Mouse (Mus musculus) kidney, embryonic 14.5 days (tissue): ENCODE data around the gene Syt5. TPM values are rescaled to one million over a fixed set of nuclear protein-coding genes. Genes with fewer than 3 reads are reported as not detected.
"Not testable (repeated sequence)": the region's sequence is repeated elsewhere in the genome, so short reads cannot be mapped to it uniquely, and the experiment has no call there.

ENCODE experiments used
- ATAC-seq: fragments of 200-750 bp; cut with Nextera tagmentation; 2 replicates; pipeline ENCODE4 v1.8.0; 2017; ENCODE audit warnings: moderate number of reproducible peaks, mild to moderate bottlenecking, moderate TSS enrichment, moderate library complexity; ENCODE audit not compliant: low FRiP score, low TSS enrichment
- H3K27ac ChIP-seq: fragments of 300-500 bp; sonication (generic); 2 replicates; pipeline ENCODE4 v1.5.1; 2014; ENCODE audit warnings: low read depth, mild to moderate bottlenecking, low read length, moderate library complexity, mixed read lengths
- H3K27me3 ChIP-seq: fragments of 300-500 bp; sonication (generic); 2 replicates; pipeline ENCODE4 v1.6.1; 2014; ENCODE audit warnings: mild to moderate bottlenecking, low read length; ENCODE audit not compliant: control insufficient read depth, insufficient read depth
- H3K36me3 ChIP-seq: fragments of 300-500 bp; sonication (generic); 2 replicates; pipeline ENCODE4 v1.6.1; 2014; ENCODE audit warnings: low read length, mixed read lengths; ENCODE audit not compliant: control insufficient read depth, insufficient read depth
- H3K4me1 ChIP-seq: fragments of 300-500 bp; sonication (generic); 2 replicates; pipeline ENCODE4 v1.6.1; 2014; ENCODE audit warnings: low read length, mixed read lengths; ENCODE audit not compliant: control insufficient read depth, insufficient read depth
- H3K4me2 ChIP-seq: fragments of 300-500 bp; sonication (generic); replicated peaks from 2 replicates; pipeline ENCODE4 v1.6.1; 2014; ENCODE audit warnings: low read depth, mild to moderate bottlenecking, low read length
- H3K4me3 ChIP-seq: fragments of 300-500 bp; sonication (generic); 2 replicates; pipeline ENCODE4 v1.5.1; 2014; ENCODE audit warnings: mild to moderate bottlenecking, low read length
- H3K9ac ChIP-seq: fragments of 300-500 bp; sonication (generic); 2 replicates; pipeline ENCODE4 v1.6.1; 2014; ENCODE audit warnings: low read depth, mild to moderate bottlenecking, low read length, moderate library complexity
- H3K9me3 ChIP-seq: fragments of 300-500 bp; sonication (generic); 2 replicates; pipeline ENCODE4 v1.6.1; 2016; ENCODE audit warnings: low read length; ENCODE audit not compliant: control insufficient read depth
- WGBS: fragments of 180-500 bp; shearing (Covaris S2); extraction: QIAGEN DNeasy Blood & Tissue Kit; methylation state at CpG from one replicate; pipeline ENCODE4 v1.1.7; 2014; 5-methylcytosine and 5-hydroxymethylcytosine counted together
- polyA plus RNA-seq: library from polyadenylated mRNA; unstranded; fragments of >200 nt; fragmentation: Nextera tagmentation; extraction: Ambion mirVana; gene quantifications from 2 replicates; pipeline ENCODE4 v1.2.1, GENCODE M21; 2014

Gene Syt5
- polyA plus RNA-seq: 5.3 and 5.5 TPM in 2 replicates

DNA sequence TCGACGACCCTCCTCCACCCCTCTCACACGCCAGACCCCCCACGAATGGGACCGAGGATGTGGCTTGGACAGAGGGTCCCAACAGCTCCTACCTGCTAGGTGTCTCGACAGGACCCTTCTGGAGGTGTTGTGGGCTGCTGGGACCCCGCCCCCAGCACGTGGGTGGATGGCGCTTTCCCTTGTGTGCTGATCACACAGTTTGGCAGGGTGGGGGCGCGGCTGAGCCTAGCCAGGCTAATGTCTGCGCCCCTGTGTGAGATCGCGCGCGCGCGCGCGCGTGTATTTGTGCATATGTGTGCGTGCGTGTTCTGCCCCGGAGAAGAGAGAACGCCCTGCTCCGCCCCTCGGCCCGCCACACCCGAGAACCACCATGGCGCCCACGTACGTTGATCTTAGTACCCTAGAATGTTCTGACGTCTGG, at the start of gene Syt5:
Gene Syt5 (minus strand): TSS at position 321 of the 421 bp plus-strand sequence.
- Histone ChIP-seq H3K4me3 (peak within 1 kb of the TSS; percentile 32), H3K27me3 (no peaks in the 10 kb centered on the region; the same call in 1 of the 2 replicates), H3K4me1 (no peaks in the 10 kb centered on the region), H3K27ac (no peak within 1 kb of the TSS), H3K9me3 (no peaks in the 10 kb centered on the region), H3K36me3 (no peaks in the 10 kb centered on the region), H3K9ac (peak within 1 kb of the TSS; percentile 23; the same call in 1 of the 2 replicates), H3K4me2 (peak within 1 kb of the TSS; percentile 62)
- WGBS: 9% methylated on average over 33 of the region's 33 CpGs
- ATAC-seq: peak; percentile 58

DNA sequence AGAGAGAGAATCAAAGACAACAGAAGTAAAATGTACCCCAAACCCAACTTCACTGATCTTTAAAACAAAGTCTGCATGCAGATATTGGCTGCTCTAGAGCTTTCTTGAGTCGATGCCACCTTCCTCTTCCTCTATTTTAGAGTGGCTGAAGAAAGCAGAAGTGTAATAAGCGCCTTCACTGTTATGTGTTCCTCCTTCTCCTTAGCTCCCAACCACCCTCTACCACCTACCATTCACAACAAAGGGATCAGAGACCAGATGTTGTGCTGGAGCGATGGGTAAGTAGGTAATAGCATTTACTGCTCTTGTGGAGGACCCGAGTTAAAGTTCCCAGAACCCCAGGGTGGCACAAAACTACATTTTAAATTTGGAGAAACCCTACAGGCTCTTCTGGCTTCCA, 49.7 kb upstream of the Syt5 start:
- not testable (repeated sequence) for H3K4me2 ChIP-seq, H3K36me3 ChIP-seq, H3K9ac ChIP-seq, ATAC-seq, H3K27ac ChIP-seq, H3K9me3 ChIP-seq, H3K27me3 ChIP-seq, H3K4me3 ChIP-seq, H3K4me1 ChIP-seq
- WGBS: 75% methylated on average over 4 of the region's 4 CpGs

DNA sequence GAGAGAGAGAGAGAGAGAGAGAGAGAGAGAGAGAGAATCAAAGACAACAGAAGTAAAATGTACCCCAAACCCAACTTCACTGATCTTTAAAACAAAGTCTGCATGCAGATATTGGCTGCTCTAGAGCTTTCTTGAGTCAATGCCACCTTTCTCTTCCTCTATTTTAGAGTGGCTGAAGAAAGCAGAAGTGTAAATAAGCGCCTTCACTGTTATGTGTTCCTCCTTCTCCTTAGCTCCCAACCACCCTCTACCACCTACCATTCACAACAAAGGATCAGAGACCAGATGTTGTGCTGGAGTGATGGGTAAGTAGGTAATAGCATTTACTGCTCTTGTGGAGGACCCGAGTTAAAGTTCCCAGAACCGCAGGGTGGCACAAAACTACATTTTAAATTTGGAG, 34.1 kb upstream of the Syt5 start:
- H3K4me3 ChIP-seq, H3K4me1 ChIP-seq, H3K27me3 ChIP-seq, H3K9me3 ChIP-seq, H3K4me2 ChIP-seq, ATAC-seq, H3K9ac ChIP-seq, H3K36me3 ChIP-seq, H3K27ac ChIP-seq: not testable (repeated sequence)
- 76% methylated on average over 3 of the region's 3 CpGs for WGBS

DNA sequence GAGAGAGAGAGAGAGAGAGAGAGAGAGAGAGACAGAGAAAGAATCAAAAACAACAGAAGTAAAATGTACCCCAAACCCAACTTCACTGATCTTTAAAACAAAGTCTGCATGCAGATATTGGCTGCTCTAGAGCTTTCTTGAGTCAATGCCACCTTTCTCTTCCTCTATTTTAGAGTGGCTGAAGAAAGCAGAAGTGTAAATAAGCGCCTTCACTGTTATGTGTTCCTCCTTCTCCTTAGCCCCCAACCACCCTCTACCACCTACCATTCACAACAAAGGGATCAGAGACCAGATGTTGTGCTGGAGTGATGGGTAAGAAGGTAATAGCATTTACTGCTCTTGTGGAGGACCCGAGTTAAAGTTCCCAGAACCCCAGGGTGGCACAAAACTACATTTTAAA, 25.0 kb upstream of the Syt5 start:
- ATAC-seq: not testable (repeated sequence)

DNA sequence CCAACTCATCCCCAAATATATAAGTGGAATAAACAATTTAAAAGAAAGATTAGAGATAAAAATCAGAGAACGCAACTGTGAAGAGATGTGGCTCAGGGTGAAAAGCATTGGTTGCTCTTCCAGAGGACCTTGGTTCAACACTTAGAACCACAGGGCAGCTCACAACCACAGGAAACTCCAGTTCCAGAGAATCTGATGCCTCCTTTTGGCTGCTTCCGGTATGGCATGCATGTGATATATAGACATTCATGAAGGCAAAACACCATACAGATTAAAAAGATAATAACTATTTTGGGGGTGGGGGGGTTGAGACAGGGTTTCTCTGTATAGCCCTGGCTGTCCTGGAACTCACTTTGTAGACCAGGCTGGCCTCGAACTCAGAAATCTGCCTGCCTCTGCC, 15.3 kb upstream of the Syt5 start:
- 92% methylated on average over 3 of the region's 3 CpGs for WGBS

More for the DNA sequence above, 25.0 kb upstream of the Syt5 start:
- H3K36me3 ChIP-seq, H3K27me3 ChIP-seq, H3K4me3 ChIP-seq, H3K9ac ChIP-seq, H3K9me3 ChIP-seq, H3K27ac ChIP-seq, H3K4me2 ChIP-seq, H3K4me1 ChIP-seq: not testable (repeated sequence)
- 64% methylated on average over 1 of the region's 2 CpGs for WGBS

GRCm38 (mm10) chr7:4557167-4557560, 9.8 kb upstream of the Syt5 start:
- no peak overlapping the region for H3K4me2 ChIP-seq
- H3K9ac ChIP-seq: no peak overlapping the region
- no peaks in the 10 kb centered on the region for H3K4me1 ChIP-seq
- H3K27me3 ChIP-seq: no peaks in the 10 kb centered on the region
- no peaks in the 10 kb centered on the region for H3K36me3 ChIP-seq
- 76% methylated on average over 6 of the region's 6 CpGs for WGBS
- H3K4me3 ChIP-seq: no peak overlapping the region
- H3K9me3 ChIP-seq: no peaks in the 10 kb centered on the region
- ATAC-seq: peak; percentile 32; the same call in 1 of the 2 replicates
- no peak overlapping the region for H3K27ac ChIP-seq

More for the DNA sequence above, 15.3 kb upstream of the Syt5 start:
- H3K36me3 ChIP-seq: no peaks in the 10 kb centered on the region
- no peak overlapping the region for H3K4me2 ChIP-seq
- ATAC-seq: no peak
- H3K4me1 ChIP-seq: no peaks in the 10 kb centered on the region
- no peaks in the 10 kb centered on the region for H3K9me3 ChIP-seq
- no peaks in the 10 kb centered on the region for H3K27me3 ChIP-seq
- H3K4me3 ChIP-seq: no peak overlapping the region
- no peak overlapping the region for H3K27ac ChIP-seq
- H3K9ac ChIP-seq: no peak overlapping the region

DNA sequence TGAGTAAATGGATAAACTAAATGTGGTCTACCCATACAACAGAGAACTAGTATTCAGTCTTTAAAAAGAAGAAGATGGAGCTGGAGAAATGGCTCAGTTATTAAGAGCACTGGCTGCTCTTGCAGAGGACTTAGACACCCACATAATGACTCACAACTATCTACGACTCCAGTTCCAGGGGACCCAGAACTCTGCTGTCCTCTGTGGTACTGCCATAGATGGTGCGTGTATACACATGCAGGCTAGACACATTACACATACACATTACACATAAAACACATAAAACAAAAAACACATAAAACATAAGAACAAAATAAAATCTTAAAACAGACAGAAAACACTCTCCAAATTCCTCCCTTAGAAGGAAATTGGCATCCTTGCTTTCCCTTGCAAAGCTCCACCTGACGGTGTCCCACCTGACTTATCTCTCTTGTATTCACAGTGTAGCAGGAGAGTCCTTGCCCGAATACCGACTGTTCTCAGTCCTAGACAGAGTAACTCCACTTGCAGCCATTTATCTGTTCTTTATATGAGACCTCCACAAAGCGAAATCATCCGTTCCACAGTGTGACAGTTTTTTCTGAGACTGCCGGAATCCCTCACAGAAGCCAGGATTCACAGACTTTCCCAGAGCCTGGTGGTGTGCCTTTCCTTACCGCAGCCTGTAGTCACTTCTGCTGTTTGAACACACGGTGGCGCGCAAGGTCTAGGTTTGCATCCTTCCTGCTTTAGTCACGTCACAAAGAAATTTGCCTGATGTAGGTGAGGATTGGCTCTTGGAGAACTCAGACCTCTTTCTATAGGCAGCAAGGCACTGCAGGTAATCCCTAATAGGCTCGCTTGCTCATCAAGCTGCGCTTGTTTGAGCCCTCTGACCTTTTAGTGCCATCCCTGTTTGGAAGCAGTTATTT, 9.2 kb upstream of the Syt5 start:
- Histone ChIP-seq H3K4me1 (no peaks in the 10 kb centered on the region), H3K36me3 (no peaks in the 10 kb centered on the region), H3K27ac (no peak overlapping the region), H3K9me3 (no peaks in the 10 kb centered on the region), H3K4me3 (no peak overlapping the region), H3K27me3 (no peaks in the 10 kb centered on the region), H3K9ac (no peak overlapping the region), H3K4me2 (no peak overlapping the region)
- WGBS: 23% methylated on average over 15 of the region's 15 CpGs
- peak; percentile 93 for ATAC-seq

- H3K4me2 ChIP-seq: peak overlapping the region; percentile 62
- H3K27ac ChIP-seq: no peak overlapping the region
- H3K4me3 ChIP-seq: peak overlapping the region; percentile 32
- 0 out of 2 replicates have a peak overlapping the region, but pooled peaks have one; percentile 23 for H3K9ac ChIP-seq
- no peaks in the 10 kb centered on the region for H3K9me3 ChIP-seq
- no peaks in the 10 kb centered on the region for H3K4me1 ChIP-seq
- 3% methylated on average over 26 of the region's 26 CpGs for WGBS
- peak; percentile 83 for ATAC-seq
- no peaks in the 10 kb centered on the region for H3K36me3 ChIP-seq
- H3K27me3 ChIP-seq: no peaks in the 10 kb centered on the region; the same call in 1 of the 2 replicates
Observed at GRCm38 (mm10) chr7:4546591-4547131, 680 bp downstream of the Syt5 start.

- Histone ChIP-seq H3K9me3 (no peaks in the 10 kb centered on the region), H3K4me3 (no peak overlapping the region), H3K27me3 (no peaks in the 10 kb centered on the region; the same call in 1 of the 2 replicates), H3K9ac (no peak overlapping the region), H3K4me2 (no peak overlapping the region; the same call in 1 of the 2 replicates), H3K36me3 (no peaks in the 10 kb centered on the region), H3K27ac (no peak overlapping the region), H3K4me1 (no peaks in the 10 kb centered on the region)
- ATAC-seq: no peak
- WGBS: 77% methylated on average over 15 of the region's 15 CpGs
Observed at GRCm38 (mm10) chr7:4546050-4546449, 1.3 kb downstream of the Syt5 start.
